ENCODE assay signal across 19 mouse cellular contexts in genomic region chr13:49082151-49082879, GRCm38 (mm10).
DNase-seq lines count a peak whose midpoint lies in the region; ATAC-seq lines count a peak whose summit lies in the region.
"Had no signal": no experiment of that assay in that cellular context is flagged by ENCODE, and none has a peak within 500 bp of the region (broad histone marks: within the 10 kb centered on the region; RNA-seq: fewer than 3 reads in every experiment).

No protein-coding gene starts in this region.

- H3K9ac ChIP-seq in kidney, embryonic 14.5 days (ENCODE audit: low read depth, low read length) = no peak overlapping the region
- no peak overlapping the region for H3K9ac ChIP-seq in forebrain, embryonic 11.5 days (ENCODE audit: low read length)
- no peak overlapping the region for H3K9ac ChIP-seq in kidney, embryonic 15.5 days
- H3K9ac ChIP-seq: liver, embryonic 12.5 days; lung, embryonic 15.5 days; neural tube, embryonic 15.5 days had no signal

- DNase-seq in kidney, adult 18-20 months = peak; percentile 20
- peak; percentile 59 for DNase-seq in forebrain, embryonic 11.5 days (ENCODE audit: low spot score)
- DNase-seq in retina, embryonic 14.5 days (ENCODE audit: low spot score) = peak; percentile 86
- no peak for DNase-seq in frontal cortex, postnatal 14 days (ENCODE audit: low spot score in 2 of 2)
- no peak for DNase-seq in spleen, adult 18-20 months
- no peak for DNase-seq in left cerebral cortex, postnatal 25 days (ENCODE audit: low spot score in 2 of 2)
- DNase-seq: adrenal gland, postnatal 36 days; B cell, adult 2 months; cerebellum, adult 9-10 months; heart, postnatal 4 days; midbrain, embryonic 14.5 days; right cerebral cortex, adult 18-20 months had no signal

- WGBS in kidney, embryonic 14.5 days = 65% methylated on average over 14 of the region's 14 CpGs
- 65% methylated on average over 14 of the region's 14 CpGs for WGBS in forebrain, embryonic 11.5 days
- 70% methylated on average over 14 of the region's 14 CpGs for WGBS in kidney, embryonic 15.5 days

- H3K4me1 ChIP-seq in kidney, embryonic 14.5 days (ENCODE audit: control insufficient read depth, insufficient read depth, low read length) = no peaks in the 10 kb centered on the region
- H3K4me1 ChIP-seq in forebrain, embryonic 11.5 days (replicated peaks; ENCODE audit: control insufficient read depth, insufficient read depth, low read length) = no peaks in the 10 kb centered on the region; the same call in 1 of the 2 replicates
- H3K4me1 ChIP-seq in kidney, embryonic 15.5 days = no peaks in the 10 kb centered on the region
- H3K4me1 ChIP-seq: liver, embryonic 12.5 days; lung, embryonic 15.5 days; neural tube, embryonic 15.5 days had no signal

- no peak overlapping the region for H3K4me3 ChIP-seq in kidney, embryonic 14.5 days (ENCODE audit: low read length)
- no peak overlapping the region for H3K4me3 ChIP-seq in forebrain, embryonic 11.5 days (ENCODE audit: low read depth, low read length)
- no peak overlapping the region for H3K4me3 ChIP-seq in kidney, embryonic 15.5 days (replicated peaks)
- H3K4me3 ChIP-seq: liver, embryonic 12.5 days; lung, embryonic 15.5 days; myocyte; neural tube, embryonic 15.5 days had no signal

- H3K36me3 ChIP-seq in kidney, embryonic 14.5 days (ENCODE audit: control insufficient read depth, insufficient read depth, low read length) = no peaks in the 10 kb centered on the region
- H3K36me3 ChIP-seq in forebrain, embryonic 11.5 days (ENCODE audit: control insufficient read depth, insufficient read depth, low read length) = no peaks in the 10 kb centered on the region
- no peaks in the 10 kb centered on the region for H3K36me3 ChIP-seq in kidney, embryonic 15.5 days
- H3K36me3 ChIP-seq: liver, embryonic 12.5 days; lung, embryonic 15.5 days had no signal

- H3K27me3 ChIP-seq in kidney, embryonic 14.5 days (ENCODE audit: control insufficient read depth, insufficient read depth, low read length) = no peaks in the 10 kb centered on the region
- no peaks in the 10 kb centered on the region for H3K27me3 ChIP-seq in forebrain, embryonic 11.5 days (ENCODE audit: control insufficient read depth, insufficient read depth, low read length)
- no peaks in the 10 kb centered on the region for H3K27me3 ChIP-seq in kidney, embryonic 15.5 days
- H3K27me3 ChIP-seq: liver, embryonic 12.5 days; lung, embryonic 15.5 days; neural tube, embryonic 15.5 days had no signal

- intact Hi-C loops in left cerebral cortex, postnatal 25 days (cut with DNase I) = no loop called here

- no peak overlapping the region for H3K4me2 ChIP-seq in kidney, embryonic 14.5 days (replicated peaks; ENCODE audit: low read depth, low read length)
- H3K4me2 ChIP-seq in forebrain, embryonic 11.5 days (ENCODE audit: low read depth, low read length, severe bottlenecking) = no peak overlapping the region
- H3K4me2 ChIP-seq in kidney, embryonic 15.5 days = no peak overlapping the region
- H3K4me2 ChIP-seq: liver, embryonic 12.5 days; lung, embryonic 15.5 days; neural tube, embryonic 15.5 days had no signal

- no peaks in the 10 kb centered on the region for H3K9me3 ChIP-seq in kidney, embryonic 14.5 days (ENCODE audit: control insufficient read depth, low read length)
- no peaks in the 10 kb centered on the region for H3K9me3 ChIP-seq in forebrain, embryonic 11.5 days (ENCODE audit: control insufficient read depth, low read length)
- no peaks in the 10 kb centered on the region for H3K9me3 ChIP-seq in kidney, embryonic 15.5 days (replicated peaks)
- H3K9me3 ChIP-seq: liver, embryonic 12.5 days; lung, embryonic 15.5 days; neural tube, embryonic 15.5 days had no signal

- no peak for ATAC-seq in kidney, embryonic 14.5 days (ENCODE audit: low FRiP score, low TSS enrichment)
- 0 out of 2 replicates have a peak, but pooled peaks have one; percentile 21 for ATAC-seq in forebrain, embryonic 11.5 days (replicated peaks; ENCODE audit: low FRiP score)
- ATAC-seq in kidney, embryonic 15.5 days (replicated peaks; ENCODE audit: low FRiP score) = peak; percentile 52; the same call in 1 of the 2 replicates
- ATAC-seq: hindbrain, embryonic 16.5 days; liver, embryonic 12.5 days had no signal

- no peak overlapping the region for H3K27ac ChIP-seq in kidney, embryonic 14.5 days (ENCODE audit: low read depth, low read length)
- H3K27ac ChIP-seq in forebrain, embryonic 11.5 days (ENCODE audit: low read depth, low read length) = no peak overlapping the region
- no peak overlapping the region for H3K27ac ChIP-seq in kidney, embryonic 15.5 days
- H3K27ac ChIP-seq: liver, embryonic 12.5 days; lung, embryonic 15.5 days; neural tube, embryonic 15.5 days had no signal

Comparison
In these comparisons a context has a peak if more than half of its experiments do, and no peak if none do; other contexts are left out.
1. DNase-seq: peak in kidney, adult 18-20 months (single experiment), forebrain, embryonic 11.5 days (single experiment) and retina, embryonic 14.5 days (single experiment); none in frontal cortex, postnatal 14 days (0 of 2), spleen, adult 18-20 months (0 of 2) and left cerebral cortex, postnatal 25 days (0 of 2).